Mouse (Mus musculus) midbrain, embryonic 16.5 days (tissue): Measurements from ENCODE around the gene Lif. TPM values are rescaled to one million over a fixed set of nuclear protein-coding genes. Genes with fewer than 3 reads are reported as not detected.

Experiments used
- ATAC-seq: fragments of 200-750 bp; cut with Nextera tagmentation; 2 replicates; pipeline ENCODE4 v1.8.0; 2017; ENCODE audit warnings: moderate TSS enrichment
- H3K27ac ChIP-seq: fragments of 300-500 bp; sonication (generic); 2 replicates; pipeline ENCODE4 v1.5.1; 2014; ENCODE audit warnings: mild to moderate bottlenecking, low read length, mixed read lengths
- H3K27me3 ChIP-seq: fragments of 300-500 bp; sonication (generic); 2 replicates; pipeline ENCODE4 v1.6.1; 2014; ENCODE audit warnings: low read depth, low read length, mixed read lengths; ENCODE audit not compliant: control insufficient read depth, insufficient read depth
- H3K36me3 ChIP-seq: fragments of 300-500 bp; sonication (generic); 2 replicates; pipeline ENCODE4 v1.6.1; 2014; ENCODE audit warnings: mild to moderate bottlenecking, low read length, moderate library complexity, mixed read lengths; ENCODE audit not compliant: control insufficient read depth, insufficient read depth
- H3K4me1 ChIP-seq: fragments of 300-500 bp; sonication (generic); 2 replicates; pipeline ENCODE4 v1.6.1; 2014; ENCODE audit warnings: mild to moderate bottlenecking, low read length, mixed read lengths; ENCODE audit not compliant: control insufficient read depth, insufficient read depth
- H3K4me2 ChIP-seq: fragments of 300-500 bp; sonication (generic); 2 replicates; pipeline ENCODE4 v1.6.1; 2014; ENCODE audit warnings: mild to moderate bottlenecking, low read length, mixed read lengths
- H3K4me3 ChIP-seq: fragments of 300-500 bp; sonication (generic); 2 replicates; pipeline ENCODE4 v1.5.1; 2014; ENCODE audit warnings: low read depth, mild to moderate bottlenecking, low read length, moderate library complexity, mixed read lengths
- H3K9ac ChIP-seq: fragments of 300-500 bp; sonication (generic); 2 replicates; pipeline ENCODE4 v1.6.1; 2014; ENCODE audit warnings: low read depth, low read length, mixed read lengths
- H3K9me3 ChIP-seq: fragments of 300-500 bp; sonication (generic); replicated peaks from 2 replicates; pipeline ENCODE4 v1.6.1; 2014; ENCODE audit warnings: mild to moderate bottlenecking, low read length, mixed read lengths; ENCODE audit not compliant: control insufficient read depth, poor library complexity, severe bottlenecking
- WGBS: fragments of 180-500 bp; shearing (Covaris S2); extraction: QIAGEN DNeasy Blood & Tissue Kit; methylation state at CpG from one replicate; pipeline ENCODE4 v1.1.7; 2014; 5-methylcytosine and 5-hydroxymethylcytosine counted together
- polyA plus RNA-seq: library from polyadenylated mRNA; unstranded; fragments of >200 nt; fragmentation: Nextera tagmentation; extraction: Ambion mirVana; gene quantifications from 2 replicates; pipeline ENCODE4 v1.2.1, GENCODE M21; 2015

The Lif gene
- polyA plus RNA-seq, 1 experiment from 2014 or later = 0.06 TPM

GRCm38 (mm10) chr11:4303033-4303432, 45.7 kb downstream of the Lif start:
- H3K4me1 ChIP-seq = no peaks in the 10 kb centered on the region
- no peak overlapping the region for H3K9ac ChIP-seq
- H3K4me3 ChIP-seq = no peak overlapping the region
- no peaks in the 10 kb centered on the region for H3K27me3 ChIP-seq
- ATAC-seq = no peak
- H3K4me2 ChIP-seq = no peak overlapping the region
- no peaks in the 10 kb centered on the region for H3K36me3 ChIP-seq
- 57% methylated on average over 9 of the region's 9 CpGs for WGBS
- H3K9me3 ChIP-seq = no peaks in the 10 kb centered on the region
- H3K27ac ChIP-seq = no peak overlapping the region

- H3K27me3 ChIP-seq = no peaks in the 10 kb centered on the region
- H3K36me3 ChIP-seq = no peaks in the 10 kb centered on the region
- no peak overlapping the region for H3K4me3 ChIP-seq
- no peak overlapping the region for H3K27ac ChIP-seq
- no peak for ATAC-seq
- no peaks in the 10 kb centered on the region for H3K9me3 ChIP-seq
- no peak overlapping the region for H3K4me2 ChIP-seq
- H3K9ac ChIP-seq = no peak overlapping the region
- WGBS = 66% methylated on average over 4 of the region's 4 CpGs
- no peaks in the 10 kb centered on the region; the same call in 1 of the 2 replicates for H3K4me1 ChIP-seq
Measured at GRCm38 (mm10) chr11:4304203-4304602, 46.8 kb downstream of the Lif start.

DNA sequence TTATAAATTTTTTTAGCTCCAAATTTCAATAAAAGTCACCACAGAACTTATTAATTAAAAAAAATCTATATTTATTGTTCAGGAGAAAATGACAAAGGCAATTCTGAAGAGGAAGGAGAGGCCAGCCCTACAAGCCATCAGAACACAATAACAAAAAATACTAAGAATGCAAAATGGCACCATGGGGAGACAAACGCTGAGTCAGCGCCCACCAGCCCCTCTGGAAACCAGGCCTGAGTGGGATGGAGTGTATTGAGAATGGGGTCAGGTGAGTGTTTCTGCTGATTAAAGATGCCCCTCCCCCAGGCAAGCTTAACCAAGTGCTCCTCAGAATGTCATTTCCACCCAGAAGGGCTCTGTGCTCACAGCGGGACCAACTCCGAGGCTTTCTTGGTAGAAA, 47.7 kb downstream of the Lif start:
- WGBS = 89% methylated on average over 4 of the region's 4 CpGs
- Histone ChIP-seq H3K4me1 (no peaks in the 10 kb centered on the region; the same call in 1 of the 2 replicates), H3K36me3 (no peaks in the 10 kb centered on the region), H3K4me3 (no peak overlapping the region), H3K27me3 (no peaks in the 10 kb centered on the region), H3K9ac (no peak overlapping the region), H3K9me3 (no peaks in the 10 kb centered on the region), H3K4me2 (no peak overlapping the region), H3K27ac (no peak overlapping the region)
- no peak for ATAC-seq

DNA sequence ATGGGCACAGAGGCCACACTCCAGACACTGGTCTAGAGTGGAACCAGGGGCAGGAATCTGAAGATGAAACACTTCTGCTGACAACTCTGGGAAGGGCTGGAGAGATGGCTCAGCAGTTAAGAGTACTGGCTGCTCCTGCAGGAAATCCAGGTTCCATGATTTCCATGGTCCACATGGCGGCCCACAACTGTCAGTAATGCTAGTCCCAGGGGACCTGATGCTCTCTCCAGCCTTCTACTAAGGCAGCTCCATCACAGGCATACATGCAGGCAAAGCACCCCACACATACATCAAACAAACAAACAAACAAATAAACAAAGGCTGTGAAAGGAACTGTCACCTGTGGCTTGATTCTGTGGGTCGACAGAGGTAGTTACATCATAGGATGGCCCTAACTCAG, 48.7 kb downstream of the Lif start:
- 58% methylated on average over 2 of the region's 2 CpGs for WGBS
- no peaks in the 10 kb centered on the region for H3K36me3 ChIP-seq
- H3K27ac ChIP-seq = no peak overlapping the region
- no peaks in the 10 kb centered on the region for H3K9me3 ChIP-seq
- no peak overlapping the region for H3K4me3 ChIP-seq
- no peaks in the 10 kb centered on the region for H3K27me3 ChIP-seq
- ATAC-seq = no peak
- H3K4me1 ChIP-seq = no peaks in the 10 kb centered on the region; the same call in 1 of the 2 replicates
- H3K9ac ChIP-seq = no peak overlapping the region
- no peak overlapping the region for H3K4me2 ChIP-seq

GRCm38 (mm10) chr11:4308060-4308513, 50.7 kb downstream of the Lif start:
- WGBS = 13% methylated on average over 6 of the region's 6 CpGs
- Histone ChIP-seq H3K9me3 (no peaks in the 10 kb centered on the region), H3K27me3 (no peaks in the 10 kb centered on the region), H3K4me1 (no peaks in the 10 kb centered on the region; the same call in 1 of the 2 replicates), H3K36me3 (no peaks in the 10 kb centered on the region), H3K27ac (no peak overlapping the region), H3K4me2 (peak overlapping the region; percentile 1; the same call in 1 of the 2 replicates), H3K4me3 (no peak overlapping the region), H3K9ac (no peak overlapping the region)
- no peak for ATAC-seq

GRCm38 (mm10) chr11:4308514-4309450, 51.4 kb downstream of the Lif start:
- H3K27me3 ChIP-seq = no peaks in the 10 kb centered on the region
- WGBS = 45% methylated on average over 25 of the region's 25 CpGs
- no peak overlapping the region for H3K27ac ChIP-seq
- no peak for ATAC-seq
- H3K9me3 ChIP-seq = no peaks in the 10 kb centered on the region
- H3K4me2 ChIP-seq = peak overlapping the region; percentile 1; the same call in 1 of the 2 replicates
- no peaks in the 10 kb centered on the region for H3K36me3 ChIP-seq
- no peaks in the 10 kb centered on the region; the same call in 1 of the 2 replicates for H3K4me1 ChIP-seq
- no peak overlapping the region for H3K4me3 ChIP-seq
- no peak overlapping the region for H3K9ac ChIP-seq

DNA sequence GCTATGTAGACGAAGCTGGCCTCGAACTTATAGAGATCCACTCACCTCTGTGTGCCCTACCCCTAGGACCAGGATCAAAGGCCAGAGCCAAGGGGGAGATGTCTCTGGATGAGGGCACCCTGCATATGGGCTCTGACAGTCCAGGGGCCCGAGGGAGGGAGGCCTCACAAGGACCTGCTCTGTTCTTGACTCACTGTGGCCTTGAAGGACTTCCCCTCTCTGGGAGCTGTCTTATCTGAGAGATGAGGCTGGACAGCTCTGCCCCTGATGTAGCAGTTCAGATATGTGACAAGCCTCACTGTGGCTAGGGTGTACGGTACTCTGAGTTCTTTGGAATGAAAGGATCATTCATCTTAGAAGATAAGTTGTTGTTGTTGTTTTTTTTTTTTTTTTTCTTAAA, 52.3 kb downstream of the Lif start:
- Histone ChIP-seq H3K4me3 (no peak overlapping the region), H3K4me1 (no peaks in the 10 kb centered on the region; the same call in 1 of the 2 replicates), H3K27me3 (no peaks in the 10 kb centered on the region), H3K36me3 (no peaks in the 10 kb centered on the region), H3K9ac (no peak overlapping the region), H3K9me3 (no peaks in the 10 kb centered on the region), H3K27ac (no peak overlapping the region), H3K4me2 (no peak overlapping the region)
- whole genome bisulfite sequencing = 96% methylated on average over 4 of the region's 4 CpGs
- ATAC-seq = no peak

DNA sequence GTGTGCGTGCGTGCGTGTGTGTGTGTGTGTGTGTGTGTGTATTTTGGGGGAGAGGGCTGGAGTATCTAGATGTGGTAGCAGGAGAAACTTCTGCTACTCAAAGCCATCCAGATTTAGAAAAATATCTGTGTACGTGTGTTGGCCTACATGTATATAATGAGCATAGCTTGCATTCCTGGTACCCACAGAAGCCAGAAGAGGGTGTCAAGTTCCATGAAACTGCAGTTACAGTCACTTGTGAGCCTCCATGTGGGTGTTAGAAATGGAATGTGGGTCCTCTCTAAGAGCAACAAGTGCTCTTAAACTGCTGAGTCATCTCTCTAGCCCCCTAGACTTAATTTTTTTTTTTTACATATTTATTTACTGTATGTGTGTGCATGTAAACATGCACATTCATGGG, 53.0 kb downstream of the Lif start:
- no peak overlapping the region for H3K27ac ChIP-seq
- H3K36me3 ChIP-seq = no peaks in the 10 kb centered on the region
- H3K4me1 ChIP-seq = no peaks in the 10 kb centered on the region; the same call in 1 of the 2 replicates
- no peak overlapping the region for H3K4me2 ChIP-seq
- no peak overlapping the region for H3K9ac ChIP-seq
- no peak for ATAC-seq
- H3K27me3 ChIP-seq = no peaks in the 10 kb centered on the region
- no peak overlapping the region for H3K4me3 ChIP-seq
- WGBS = 97% methylated on average over 4 of the region's 4 CpGs
- H3K9me3 ChIP-seq = no peaks in the 10 kb centered on the region

GRCm38 (mm10) chr11:4312180-4312579, 54.8 kb downstream of the Lif start:
- 86% methylated on average over 4 of the region's 4 CpGs for WGBS
- ATAC-seq = no peak
- no peaks in the 10 kb centered on the region for H3K27me3 ChIP-seq
- no peaks in the 10 kb centered on the region for H3K36me3 ChIP-seq
- H3K27ac ChIP-seq = no peak overlapping the region
- H3K4me2 ChIP-seq = no peak overlapping the region
- H3K4me3 ChIP-seq = no peak overlapping the region
- H3K9ac ChIP-seq = no peak overlapping the region
- no peaks in the 10 kb centered on the region for H3K9me3 ChIP-seq
- H3K4me1 ChIP-seq = no peaks in the 10 kb centered on the region; the same call in 1 of the 2 replicates
